Mouse (Mus musculus) brown adipose tissue, adult 24 weeks (tissue): ENCODE data around the gene Gm5724. TPM values are rescaled to one million over a fixed set of nuclear protein-coding genes. Genes with fewer than 3 reads are reported as not detected.

ENCODE experiments used
- H3K27ac ChIP-seq: fragments of 200-500 bp; replicated peaks from 2 replicates; pipeline ENCODE4 v1.5.1; 2012; ENCODE audit warnings: low read depth, mild to moderate bottlenecking, low read length
- H3K4me1 ChIP-seq: fragments of 200-500 bp; 2 replicates; pipeline ENCODE4 v1.6.1; 2012; ENCODE audit warnings: low read length, mixed read lengths; ENCODE audit not compliant: control insufficient read depth, insufficient read depth, insufficient read length
- H3K4me3 ChIP-seq: fragments of 200-500 bp; 2 replicates; pipeline ENCODE4 v1.5.1; 2012; ENCODE audit warnings: low read depth, mild to moderate bottlenecking, low read length, moderate library complexity; ENCODE audit not compliant: insufficient read depth
- polyA plus RNA-seq: library from polyadenylated mRNA; stranded (reverse); fragments of >200 nt; gene quantifications from 2 replicates; pipeline ENCODE4 v1.2.4, GENCODE M21; 2012; ENCODE audit not compliant: missing spikeins, insufficient read depth, insufficient read length

The Gm5724 gene
- not detected in 2 replicates for polyA plus RNA-seq

GRCm38 (mm10) chr6:141773710-141774109 lies at the start of gene Gm5724:
Gene Gm5724 (minus strand): TSS chr6:141773810.
- H3K27ac ChIP-seq = no peak within 1 kb of the TSS
- no peaks in the 10 kb centered on the region for H3K4me1 ChIP-seq
- no peak within 1 kb of the TSS for H3K4me3 ChIP-seq

GRCm38 (mm10) chr6:141797837-141798236 lies 24.2 kb upstream of the Gm5724 start:
- H3K4me1 ChIP-seq = no peaks in the 10 kb centered on the region

GRCm38 (mm10) chr6:141774476-141774875 lies 866 bp upstream of the Gm5724 start:
- Histone ChIP-seq H3K4me1 (no peaks in the 10 kb centered on the region), H3K27ac (no peak overlapping the region), H3K4me3 (no peak overlapping the region)

More at GRCm38 (mm10) chr6:141797837-141798236, 24.2 kb upstream of the Gm5724 start:
- Histone ChIP-seq H3K4me3 (no peak overlapping the region), H3K27ac (no peak overlapping the region)

GRCm38 (mm10) chr6:141691246-141691645 lies 82.4 kb downstream of the Gm5724 start:
- H3K4me3 ChIP-seq = no peak overlapping the region
- H3K4me1 ChIP-seq = no peaks in the 10 kb centered on the region
- H3K27ac ChIP-seq = no peak overlapping the region

- no peak overlapping the region for H3K4me3 ChIP-seq
- H3K27ac ChIP-seq = no peak overlapping the region
- H3K4me1 ChIP-seq = no peaks in the 10 kb centered on the region
These were observed 86.6 kb downstream of the Gm5724 start for GRCm38 (mm10) chr6:141687008-141687407.

Other genes with a start within 250 kb of the Gm5724 start
- gene Slco1c1, start 249.4 kb downstream of the Gm5724 start, polyA plus RNA-seq = not detected in 2 replicates
- gene Slco1b2, start 144.3 kb downstream of the Gm5724 start, polyA plus RNA-seq = not detected in 2 replicates
- not detected in 2 replicates for gene Slco1a4, start 82.4 kb upstream of the Gm5724 start, polyA plus RNA-seq
- not detected in 2 replicates for gene Slco1a1, start 173.2 kb upstream of the Gm5724 start, polyA plus RNA-seq
- gene Gm6614, start 237.6 kb upstream of the Gm5724 start, polyA plus RNA-seq = not detected in 2 replicates